Mouse (Mus musculus): ENCODE data around the gene 4933427I04Rik. TPM values are rescaled to one million over a fixed set of nuclear protein-coding genes. Genes with fewer than 3 reads are reported as not detected.

4933427I04Rik gene
- not detected in 2 replicates for polyA plus RNA-seq (2012; ENCODE audit: insufficient read depth, insufficient read length, missing spikeins)

DNA sequence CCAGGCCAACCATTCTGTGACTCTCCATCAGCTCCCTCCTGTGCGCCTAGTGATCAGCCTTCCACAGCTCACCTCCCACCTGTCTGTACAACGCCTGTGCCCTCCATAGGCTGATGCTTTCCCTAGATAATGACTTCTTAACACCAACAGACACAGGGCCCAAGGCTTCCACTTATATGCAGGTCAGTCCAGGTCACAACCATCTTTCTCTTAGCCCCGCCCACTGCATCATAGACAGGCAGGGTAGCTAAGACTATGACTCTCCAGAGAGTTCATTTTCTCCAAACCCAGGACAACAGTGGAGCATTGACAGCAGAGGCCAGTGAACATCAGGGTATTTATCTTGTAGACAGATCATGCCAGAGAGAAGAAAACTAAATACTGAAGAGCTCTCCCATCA, at the start of gene 4933427I04Rik:
TSS of gene 4933427I04Rik (plus strand) at position 301 of the 400 bp plus-strand sequence.
- Histone ChIP-seq H3K4me3 (ENCODE audit: insufficient read depth, low read length) (no peak within 1 kb of the TSS), H3K27ac (ENCODE audit: insufficient read depth, low read depth, low read length) (no peak within 1 kb of the TSS), H3K4me1 (ENCODE audit: control insufficient read depth, insufficient read depth, low read length) (no peaks in the 10 kb centered on the region)
- TF ChIP-seq CTCF (IDR thresholded peaks at IDR 0.05; ENCODE audit: low read depth, low read length) (no peak), POLR2A (IDR thresholded peaks at IDR 0.05; ENCODE audit: borderline replicate concordance, low read depth, low read length) (no peak)

DNA sequence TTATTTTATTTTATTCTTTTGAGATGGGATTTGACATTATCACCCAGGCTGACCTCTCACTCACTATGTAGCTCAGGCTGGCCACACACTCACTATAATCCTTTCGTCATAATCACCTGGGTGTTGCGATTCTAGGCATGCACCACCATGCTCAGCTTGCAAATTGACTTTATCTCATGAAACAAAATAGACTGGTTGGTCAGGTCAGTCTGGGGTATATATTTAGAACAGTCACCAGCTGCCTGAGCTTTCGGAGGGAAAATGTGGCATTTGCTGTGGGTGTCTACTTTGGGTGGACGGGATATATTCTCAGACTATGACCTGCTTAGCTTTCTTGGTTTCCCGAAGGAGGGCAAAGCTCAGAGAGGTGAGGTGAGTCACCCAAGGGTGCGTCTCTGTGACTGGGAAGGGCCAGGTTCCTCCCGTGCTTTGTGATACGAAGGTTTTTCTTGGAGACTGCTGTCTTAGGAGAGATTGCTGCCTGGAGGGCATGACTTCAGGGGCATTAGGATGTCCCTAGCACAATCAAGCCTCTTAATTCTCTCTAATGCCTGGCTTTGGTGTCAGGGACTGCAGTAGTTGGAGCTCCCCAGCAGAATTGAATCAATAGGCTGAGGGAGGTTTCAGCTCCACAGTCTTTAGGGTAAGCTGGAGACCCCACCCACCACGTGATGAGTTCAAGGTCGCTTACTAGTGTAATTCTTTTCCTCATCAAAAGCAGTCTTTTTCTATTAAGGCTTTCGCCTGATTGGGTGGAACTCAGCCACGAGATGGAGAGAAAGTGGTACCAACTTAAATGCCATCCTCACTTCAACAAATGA, 48.8 kb upstream of the 4933427I04Rik start:
- Histone ChIP-seq H3K27ac (ENCODE audit: insufficient read depth, low read depth, low read length) (no peak overlapping the region), H3K4me3 (ENCODE audit: insufficient read depth, low read length) (no peak overlapping the region), H3K4me1 (ENCODE audit: control insufficient read depth, insufficient read depth, low read length) (no peaks in the 10 kb centered on the region)
- no peak for TF ChIP-seq POLR2A (IDR thresholded peaks at IDR 0.05; ENCODE audit: borderline replicate concordance, low read depth, low read length)
- TF ChIP-seq CTCF (IDR thresholded peaks at IDR 0.05; ENCODE audit: low read depth, low read length): no peak

DNA sequence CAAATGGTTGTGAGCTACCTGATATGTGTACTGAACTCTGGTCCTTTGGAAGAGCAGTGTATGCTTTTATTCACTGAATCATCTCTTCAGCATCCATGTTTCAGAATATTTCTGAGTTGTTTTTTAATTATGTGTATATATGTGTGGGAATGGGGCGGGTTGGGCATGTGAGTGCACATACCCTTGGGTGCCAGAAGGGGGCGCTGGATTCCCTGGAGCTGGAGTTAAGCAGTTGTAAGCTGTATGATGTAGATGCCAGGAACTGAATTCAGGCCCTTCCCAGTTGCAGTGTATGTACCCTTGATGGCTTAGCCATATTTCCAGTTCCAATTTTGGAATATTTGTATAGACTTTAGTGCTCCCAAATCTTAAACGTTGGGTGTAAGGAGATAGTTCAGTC, 47.0 kb upstream of the 4933427I04Rik start:
- no peak overlapping the region for H3K27ac ChIP-seq (ENCODE audit: insufficient read depth, low read depth, low read length)
- no peak overlapping the region for H3K4me3 ChIP-seq (ENCODE audit: insufficient read depth, low read length)
- TF ChIP-seq CTCF (IDR thresholded peaks at IDR 0.05; ENCODE audit: low read depth, low read length) (0 out of 2 replicates have a peak, but pooled peaks have one; percentile 17), POLR2A (IDR thresholded peaks at IDR 0.05; ENCODE audit: borderline replicate concordance, low read depth, low read length) (no peak)
- H3K4me1 ChIP-seq (ENCODE audit: control insufficient read depth, insufficient read depth, low read length): no peaks in the 10 kb centered on the region

DNA sequence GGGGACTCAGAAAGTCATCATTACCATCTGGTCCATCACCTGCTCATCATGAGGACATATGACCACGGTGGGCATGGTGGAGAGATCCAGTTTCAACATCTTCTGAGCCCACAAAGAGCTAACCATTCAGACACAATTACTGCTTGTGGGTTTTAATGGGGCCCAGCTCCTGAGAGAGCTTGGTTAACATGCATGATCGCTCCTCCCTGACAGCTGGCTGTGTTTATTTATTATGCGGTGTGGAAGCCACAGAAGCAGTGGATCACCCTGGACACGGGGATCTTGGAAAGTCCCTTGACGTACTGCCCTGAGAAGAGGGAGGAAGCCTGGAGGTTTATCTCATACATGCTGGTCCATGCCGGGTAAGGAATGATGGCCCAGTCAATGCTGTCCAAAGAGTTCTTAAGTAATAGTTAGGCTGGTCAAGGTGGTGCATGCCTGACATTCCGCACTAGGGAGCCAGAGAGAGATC, 45.4 kb upstream of the 4933427I04Rik start:
- TF ChIP-seq POLR2A (IDR thresholded peaks at IDR 0.05; ENCODE audit: borderline replicate concordance, low read depth, low read length): no peak
- no peak for TF ChIP-seq CTCF (IDR thresholded peaks at IDR 0.05; ENCODE audit: low read depth, low read length)
- Histone ChIP-seq H3K27ac (ENCODE audit: insufficient read depth, low read depth, low read length) (no peak overlapping the region), H3K4me3 (ENCODE audit: insufficient read depth, low read length) (no peak overlapping the region), H3K4me1 (ENCODE audit: control insufficient read depth, insufficient read depth, low read length) (no peaks in the 10 kb centered on the region)

DNA sequence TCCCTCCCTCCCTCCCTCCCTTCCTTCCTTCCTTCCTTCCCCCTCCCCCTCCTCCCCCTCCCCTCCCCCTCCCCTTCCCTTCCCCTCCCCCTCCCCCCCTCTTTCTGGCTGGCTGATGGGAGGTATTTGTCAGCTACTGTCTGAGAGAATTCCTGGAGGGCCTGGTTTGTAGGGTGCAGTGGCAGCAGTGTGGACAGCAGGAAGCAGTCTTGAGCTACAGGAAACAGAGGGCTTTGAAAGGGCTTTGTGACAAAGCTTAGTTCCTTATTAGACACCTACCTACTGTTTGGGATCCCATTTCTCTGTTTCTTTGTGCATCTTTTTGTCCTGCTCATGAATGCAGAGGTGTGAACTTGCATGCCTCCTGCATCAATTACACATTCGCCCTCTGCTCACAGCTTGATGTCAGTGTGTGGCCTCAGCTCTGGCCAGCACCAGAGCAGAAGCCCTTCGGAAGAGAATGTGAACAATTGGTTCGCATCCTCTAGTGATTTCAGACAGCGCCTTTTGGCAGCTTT, 40.3 kb upstream of the 4933427I04Rik start:
- TF ChIP-seq CTCF (IDR thresholded peaks at IDR 0.05; ENCODE audit: low read depth, low read length) (no peak), POLR2A (IDR thresholded peaks at IDR 0.05; ENCODE audit: borderline replicate concordance, low read depth, low read length) (no peak)
- Histone ChIP-seq H3K4me1 (ENCODE audit: control insufficient read depth, insufficient read depth, low read length) (no peaks in the 10 kb centered on the region; the same call in 1 of the 2 replicates), H3K27ac (ENCODE audit: insufficient read depth, low read depth, low read length) (no peak overlapping the region), H3K4me3 (ENCODE audit: insufficient read depth, low read length) (no peak overlapping the region)

DNA sequence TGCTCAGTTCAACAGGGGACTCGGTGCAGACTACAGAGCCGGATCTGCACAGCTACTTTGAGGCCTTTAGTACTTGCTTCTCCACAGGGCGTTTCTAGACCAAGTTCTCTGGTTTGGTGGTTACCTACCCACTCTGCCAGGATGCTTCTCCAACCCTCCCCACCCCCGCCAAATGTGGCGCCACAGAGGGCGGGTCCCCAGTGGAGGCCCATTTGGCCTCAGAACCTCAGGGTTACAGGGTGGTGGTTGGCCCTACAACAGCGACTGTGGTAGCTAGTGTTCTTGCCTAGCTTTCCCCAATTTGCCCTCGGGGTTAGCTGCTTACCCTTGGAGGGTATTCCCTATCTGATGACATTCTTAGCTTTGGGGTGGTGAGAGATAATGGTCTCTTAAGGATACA, 17.4 kb upstream of the 4933427I04Rik start:
- TF ChIP-seq CTCF (IDR thresholded peaks at IDR 0.05; ENCODE audit: low read depth, low read length) (no peak), POLR2A (IDR thresholded peaks at IDR 0.05; ENCODE audit: borderline replicate concordance, low read depth, low read length) (no peak)
- no peak overlapping the region for H3K4me3 ChIP-seq (ENCODE audit: insufficient read depth, low read length)
- H3K27ac ChIP-seq (ENCODE audit: insufficient read depth, low read depth, low read length): no peak overlapping the region
- no peaks in the 10 kb centered on the region for H3K4me1 ChIP-seq (ENCODE audit: control insufficient read depth, insufficient read depth, low read length)

DNA sequence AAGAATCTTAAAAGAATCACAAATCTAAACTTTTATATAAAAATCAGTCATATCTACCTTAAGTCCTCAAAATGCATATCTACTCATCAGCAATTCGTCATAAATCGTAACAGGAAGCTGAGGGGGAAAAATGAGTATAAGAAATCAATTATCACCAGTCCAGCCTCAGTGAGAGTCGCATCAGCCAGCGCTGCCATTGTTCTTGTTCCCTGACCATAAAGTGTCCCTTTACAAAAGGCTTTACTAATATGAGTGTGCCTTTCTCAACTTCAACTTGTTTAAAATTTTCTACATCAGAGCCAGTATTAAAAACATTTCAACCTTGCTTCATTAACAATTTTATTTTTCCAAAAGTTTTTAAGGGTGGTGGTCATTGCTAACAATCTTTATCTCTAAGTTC, 2.6 kb upstream of the 4933427I04Rik start:
- TF ChIP-seq CTCF (IDR thresholded peaks at IDR 0.05; ENCODE audit: low read depth, low read length) (no peak), POLR2A (IDR thresholded peaks at IDR 0.05; ENCODE audit: borderline replicate concordance, low read depth, low read length) (no peak)
- H3K27ac ChIP-seq (ENCODE audit: insufficient read depth, low read depth, low read length): no peak overlapping the region
- no peaks in the 10 kb centered on the region for H3K4me1 ChIP-seq (ENCODE audit: control insufficient read depth, insufficient read depth, low read length)
- H3K4me3 ChIP-seq (ENCODE audit: insufficient read depth, low read length): no peak overlapping the region

DNA sequence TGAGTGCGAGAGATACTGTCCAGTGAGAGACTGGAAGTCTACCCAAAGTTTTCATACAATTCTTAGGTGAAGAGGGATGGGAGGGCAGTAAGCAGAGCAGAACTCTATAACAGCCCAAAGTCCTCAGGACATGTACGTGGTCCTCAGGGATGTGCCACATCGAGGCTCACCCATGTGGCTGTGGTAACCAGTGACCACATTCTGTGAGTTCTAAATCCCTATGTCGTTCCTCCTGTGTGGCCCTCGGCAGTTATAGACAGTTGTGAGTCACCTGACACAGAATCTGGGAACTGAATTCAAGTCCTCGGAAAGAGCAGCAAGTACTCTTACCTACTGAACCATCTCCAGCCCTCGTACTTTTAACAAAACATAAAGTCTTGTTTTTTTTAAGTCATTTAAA, 1.4 kb upstream of the 4933427I04Rik start:
- H3K4me1 ChIP-seq (ENCODE audit: control insufficient read depth, insufficient read depth, low read length): no peaks in the 10 kb centered on the region
- no peak overlapping the region for H3K4me3 ChIP-seq (ENCODE audit: insufficient read depth, low read length)
- H3K27ac ChIP-seq (ENCODE audit: insufficient read depth, low read depth, low read length): no peak overlapping the region
- TF ChIP-seq CTCF (IDR thresholded peaks at IDR 0.05; ENCODE audit: low read depth, low read length): no peak
- TF ChIP-seq POLR2A (IDR thresholded peaks at IDR 0.05; ENCODE audit: borderline replicate concordance, low read depth, low read length): no peak

DNA sequence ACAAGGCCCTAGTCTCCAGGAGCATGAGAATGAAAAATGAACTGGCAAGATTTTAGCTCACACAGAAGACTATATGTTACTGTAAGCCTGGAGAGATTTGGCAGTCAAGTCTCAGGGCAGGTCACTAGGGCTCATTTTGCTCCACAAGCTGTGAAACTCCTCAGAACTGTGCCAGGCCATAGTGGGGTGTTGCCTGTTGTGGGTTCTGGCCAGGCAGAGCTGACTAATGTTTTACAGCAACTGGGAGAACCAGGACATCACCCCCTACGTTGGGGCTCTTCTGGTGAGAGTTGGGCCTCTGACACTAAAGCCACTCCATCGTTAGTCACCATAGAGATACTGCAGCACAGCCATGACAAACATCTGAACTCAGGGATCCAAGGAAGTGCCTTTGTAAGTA, 324 bp downstream of the 4933427I04Rik start:
- no peaks in the 10 kb centered on the region for H3K4me1 ChIP-seq (ENCODE audit: control insufficient read depth, insufficient read depth, low read length)
- no peak overlapping the region for H3K4me3 ChIP-seq (ENCODE audit: insufficient read depth, low read length)
- TF ChIP-seq CTCF (IDR thresholded peaks at IDR 0.05; ENCODE audit: low read depth, low read length) (no peak), POLR2A (IDR thresholded peaks at IDR 0.05; ENCODE audit: borderline replicate concordance, low read depth, low read length) (no peak)
- no peak overlapping the region for H3K27ac ChIP-seq (ENCODE audit: insufficient read depth, low read depth, low read length)

DNA sequence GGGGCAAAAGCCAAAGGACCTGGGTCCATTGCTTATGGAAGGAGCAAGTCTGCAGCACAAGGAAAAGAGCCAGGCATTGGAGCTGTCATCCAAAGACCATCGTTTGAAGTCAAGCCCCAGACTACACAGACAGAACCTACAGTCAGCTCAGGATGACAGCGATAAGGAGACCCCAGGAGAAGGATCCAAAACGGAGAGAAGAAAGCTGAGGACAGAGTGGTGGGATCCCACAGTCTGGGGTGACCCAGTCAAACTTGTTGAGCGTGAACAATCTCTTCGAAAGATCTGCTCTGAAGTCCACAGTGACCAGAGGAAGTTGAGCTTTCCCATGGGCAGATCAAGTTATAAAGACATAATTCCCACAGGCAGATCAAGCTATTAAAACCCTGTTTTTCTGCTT, 1.1 kb downstream of the 4933427I04Rik start:
- Histone ChIP-seq H3K4me3 (ENCODE audit: insufficient read depth, low read length) (no peak overlapping the region), H3K4me1 (ENCODE audit: control insufficient read depth, insufficient read depth, low read length) (no peaks in the 10 kb centered on the region), H3K27ac (ENCODE audit: insufficient read depth, low read depth, low read length) (no peak overlapping the region)
- TF ChIP-seq CTCF (IDR thresholded peaks at IDR 0.05; ENCODE audit: low read depth, low read length): no peak
- no peak for TF ChIP-seq POLR2A (IDR thresholded peaks at IDR 0.05; ENCODE audit: borderline replicate concordance, low read depth, low read length)

All from bone marrow macrophage, adult 2 months (primary cell).